Mouse (Mus musculus) layer of hippocampus, adult 2 months (tissue): ENCODE results near the gene Hfe2. TPM values are rescaled to one million over a fixed set of nuclear protein-coding genes. Genes with fewer than 3 reads are reported as not detected.
"Not testable (repeated sequence)": the region's sequence is repeated elsewhere in the genome, so short reads cannot be mapped to it uniquely, and the experiment has no call there.

Source experiments
- DNase-seq, 2 experiments: peaks; one replicate each; pipeline ENCODE4 v3.0.0; 2022; ENCODE audit warnings: low spot score in 2 of 2
- H3K27ac ChIP-seq: fragments of 200-600 bp; 2 replicates; pipeline ENCODE4 v1.8.1; 2022
- H3K4me3 ChIP-seq: fragments of 200-600 bp; 2 replicates; pipeline ENCODE4 v1.8.1; 2022; ENCODE audit warnings: mild to moderate bottlenecking
- CTCF ChIP-seq: fragments of 200-600 bp; conservative IDR thresholded peaks from 2 replicates; pipeline ENCODE4 v1.8.1; 2022; ENCODE audit warnings: antibody characterized with exemption, mild to moderate bottlenecking, moderate library complexity
- long read RNA-seq, 2 experiments: library from polyadenylated mRNA; stranded (forward); transcript quantifications; one replicate each; pipeline ENCODE4 v2.0.0; 2021; ENCODE audit warnings: borderline mapping rate in 2 of 2
- total RNA-seq, 2 experiments: library from RNA; stranded (reverse); gene quantifications; 2 replicates each; pipeline ENCODE4 v1.2.3; 2021

Hfe2 gene
- total RNA-seq, result under 1 TPM in 1 of 2 experiments, not detected in 1; 0.23 TPM
- long read RNA-seq, experiment 1, partial matches to known transcripts, result 0 of 1 reads
- long read RNA-seq, experiment 1, other reads (novel, unspliced or antisense), result 1 of 1 reads
- long read RNA-seq, experiment 2, result 0 reads

- no peak for DNase-seq
- Histone ChIP-seq H3K4me3 (no peak within 1 kb of the TSS), H3K27ac (no peak within 1 kb of the TSS)
- TF ChIP-seq CTCF, result no peak
These were observed at the start of gene Hfe2 for GRCm38 (mm10) chr3:96524914-96525313. Gene Hfe2 (plus strand): TSS chr3:96525172.

- no peak overlapping the region for H3K4me3 ChIP-seq
- DNase-seq, result no peak
- no peak overlapping the region for H3K27ac ChIP-seq
- TF ChIP-seq CTCF, result no peak
These were observed 47.9 kb upstream of the Hfe2 start for GRCm38 (mm10) chr3:96477084-96477483.

GRCm38 (mm10) chr3:96477558-96477957 is 47.4 kb upstream of the Hfe2 start:
- no peak for TF ChIP-seq CTCF
- Histone ChIP-seq H3K4me3 (no peak overlapping the region), H3K27ac (no peak overlapping the region)
- DNase-seq, result no peak

- no peak for DNase-seq
- no peak overlapping the region for H3K27ac ChIP-seq
- no peak overlapping the region for H3K4me3 ChIP-seq
- TF ChIP-seq CTCF, result no peak
These were observed 45.7 kb upstream of the Hfe2 start for GRCm38 (mm10) chr3:96479249-96479648.

GRCm38 (mm10) chr3:96480684-96481270 is 44.2 kb upstream of the Hfe2 start:
- Histone ChIP-seq H3K4me3 (no peak overlapping the region), H3K27ac (no peak overlapping the region)
- no peak for DNase-seq
- no peak for TF ChIP-seq CTCF

GRCm38 (mm10) chr3:96481856-96482255 is 43.1 kb upstream of the Hfe2 start:
- TF ChIP-seq CTCF, result no peak
- DNase-seq, result no peak
- Histone ChIP-seq H3K4me3 (no peak overlapping the region), H3K27ac (no peak overlapping the region)

- Histone ChIP-seq H3K4me3 (no peak overlapping the region), H3K27ac (no peak overlapping the region)
- no peak for TF ChIP-seq CTCF
- DNase-seq, result no peak
These were observed 42.5 kb upstream of the Hfe2 start for GRCm38 (mm10) chr3:96482451-96482850.

GRCm38 (mm10) chr3:96483044-96483443 is 41.9 kb upstream of the Hfe2 start:
- not testable (repeated sequence) for H3K27ac ChIP-seq, DNase-seq, H3K4me3 ChIP-seq
- TF ChIP-seq CTCF, result peak; percentile 64

- DNase-seq, result no peak
- Histone ChIP-seq H3K4me3 (no peak overlapping the region), H3K27ac (no peak overlapping the region)
- TF ChIP-seq CTCF, result no peak
These were observed 41.0 kb upstream of the Hfe2 start for GRCm38 (mm10) chr3:96483946-96484345.

GRCm38 (mm10) chr3:96484921-96485320 is 40.1 kb upstream of the Hfe2 start:
- Histone ChIP-seq H3K4me3 (no peak overlapping the region), H3K27ac (no peak overlapping the region)
- TF ChIP-seq CTCF, result no peak
- no peak for DNase-seq

GRCm38 (mm10) chr3:96485361-96485760 is 39.6 kb upstream of the Hfe2 start:
- DNase-seq, result no peak
- no peak for TF ChIP-seq CTCF
- Histone ChIP-seq H3K27ac (no peak overlapping the region), H3K4me3 (no peak overlapping the region)

GRCm38 (mm10) chr3:96486064-96486827 is 38.7 kb upstream of the Hfe2 start:
- DNase-seq, H3K4me3 ChIP-seq, H3K27ac ChIP-seq: not testable (repeated sequence)

- peak overlapping the region; percentile 48; the same call in 1 of the 2 replicates for H3K4me3 ChIP-seq
- not testable (repeated sequence) for H3K27ac ChIP-seq, DNase-seq
These were observed 38.0 kb upstream of the Hfe2 start for GRCm38 (mm10) chr3:96486828-96487559.
